Mouse (Mus musculus): ENCODE measurements around the gene Slc6a6. TPM values are rescaled to one million over a fixed set of nuclear protein-coding genes. Genes with fewer than 3 reads are reported as not detected.

The Slc6a6 gene
- polyA plus RNA-seq, 1 experiment from 2014 or later, result 64.0 TPM

DNA sequence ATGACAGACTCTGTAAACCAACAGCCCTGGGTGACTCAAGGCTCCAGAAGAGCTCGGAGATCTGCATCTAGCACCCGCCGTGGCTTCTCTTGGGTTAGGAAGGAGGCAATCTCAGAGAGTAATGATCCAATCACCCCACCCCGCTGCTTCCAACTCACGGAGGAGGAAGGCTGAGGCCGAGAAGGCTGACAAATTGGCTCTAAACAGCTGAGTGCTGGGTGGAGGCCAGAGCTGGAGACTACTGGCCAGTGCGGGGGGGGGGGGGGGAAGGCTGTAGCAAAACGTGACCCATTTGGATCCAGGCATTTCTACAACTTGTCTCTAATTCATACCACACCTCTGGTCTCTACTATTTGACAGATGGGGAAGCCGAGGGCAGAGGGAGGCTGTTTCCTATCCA is 95.4 kb downstream of the Slc6a6 start:
- Histone ChIP-seq H3K9ac (ENCODE audit: low read depth, low read length) (no peak overlapping the region), H3K4me2 (replicated peaks; ENCODE audit: low read depth, low read length) (no peak overlapping the region), H3K36me3 (ENCODE audit: control insufficient read depth, insufficient read depth, low read length) (no peaks in the 10 kb centered on the region), H3K27me3 (ENCODE audit: control insufficient read depth, insufficient read depth, low read length) (no peaks in the 10 kb centered on the region), H3K9me3 (ENCODE audit: control insufficient read depth, low read length) (no peaks in the 10 kb centered on the region), H3K4me3 (ENCODE audit: low read depth, low read length) (no peak overlapping the region), H3K4me1 (replicated peaks; ENCODE audit: control insufficient read depth, insufficient read depth, low read length) (no peaks in the 10 kb centered on the region), H3K27ac (ENCODE audit: low read depth, low read length) (no peak overlapping the region)
- no peak for ATAC-seq (ENCODE audit: low FRiP score)
- no peak for DNase-seq (ENCODE audit: low spot score)
- 79% methylated on average over 9 of the region's 9 CpGs for WGBS

DNA sequence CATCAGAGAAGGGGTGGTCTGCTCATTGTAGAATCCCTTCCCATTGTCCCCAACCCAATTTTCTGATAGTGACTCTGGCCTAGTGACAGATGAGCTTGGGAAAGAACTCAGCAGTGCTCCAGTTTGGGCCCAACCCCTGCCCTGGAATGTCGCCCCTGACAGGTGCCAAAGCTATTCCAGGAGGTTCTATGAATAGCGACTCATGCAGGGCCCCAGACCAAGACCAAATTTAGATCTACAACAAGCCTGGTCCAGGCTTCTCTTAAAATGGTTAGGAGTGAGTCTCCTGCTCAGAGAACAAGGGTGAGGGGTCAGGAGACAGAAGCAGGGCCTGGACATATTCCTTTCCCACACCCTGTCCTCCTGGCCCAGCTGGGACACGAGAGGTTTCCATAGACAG is 101.2 kb downstream of the Slc6a6 start:
- Histone ChIP-seq H3K9me3 (ENCODE audit: control insufficient read depth, low read length) (no peaks in the 10 kb centered on the region), H3K4me2 (replicated peaks; ENCODE audit: low read depth, low read length) (no peak overlapping the region), H3K27ac (ENCODE audit: low read depth, low read length) (no peak overlapping the region), H3K27me3 (ENCODE audit: control insufficient read depth, insufficient read depth, low read length) (no peaks in the 10 kb centered on the region), H3K9ac (ENCODE audit: low read depth, low read length) (no peak overlapping the region), H3K4me1 (replicated peaks; ENCODE audit: control insufficient read depth, insufficient read depth, low read length) (no peaks in the 10 kb centered on the region), H3K36me3 (ENCODE audit: control insufficient read depth, insufficient read depth, low read length) (no peaks in the 10 kb centered on the region), H3K4me3 (ENCODE audit: low read depth, low read length) (no peak overlapping the region)
- DNase-seq (ENCODE audit: low spot score) (no peak), ATAC-seq (ENCODE audit: low FRiP score) (no peak)
- WGBS, result 73% methylated on average over 3 of the region's 3 CpGs

- H3K4me3 ChIP-seq (ENCODE audit: low read depth, low read length), result no peak overlapping the region
- H3K4me2 ChIP-seq (replicated peaks; ENCODE audit: low read depth, low read length), result no peak overlapping the region
- no peak overlapping the region for H3K27ac ChIP-seq (ENCODE audit: low read depth, low read length)
- H3K9ac ChIP-seq (ENCODE audit: low read depth, low read length), result no peak overlapping the region
- H3K27me3 ChIP-seq (ENCODE audit: control insufficient read depth, insufficient read depth, low read length), result no peaks in the 10 kb centered on the region
- ATAC-seq (ENCODE audit: low FRiP score) (no peak), DNase-seq (ENCODE audit: low spot score) (no peak)
- H3K9me3 ChIP-seq (ENCODE audit: control insufficient read depth, low read length), result no peaks in the 10 kb centered on the region
- H3K4me1 ChIP-seq (replicated peaks; ENCODE audit: control insufficient read depth, insufficient read depth, low read length), result no peaks in the 10 kb centered on the region; the same call in 1 of the 2 replicates
- no peaks in the 10 kb centered on the region for H3K36me3 ChIP-seq (ENCODE audit: control insufficient read depth, insufficient read depth, low read length)
- 81% methylated on average over 9 of the region's 9 CpGs for WGBS
These were observed 104.5 kb downstream of the Slc6a6 start for GRCm38 (mm10) chr6:91788311-91788798.

GRCm38 (mm10) chr6:91795640-91796039 is 111.8 kb downstream of the Slc6a6 start:
- Histone ChIP-seq H3K4me2 (replicated peaks; ENCODE audit: low read depth, low read length) (no peak overlapping the region), H3K4me3 (ENCODE audit: low read depth, low read length) (no peak overlapping the region), H3K27ac (ENCODE audit: low read depth, low read length) (no peak overlapping the region), H3K36me3 (ENCODE audit: control insufficient read depth, insufficient read depth, low read length) (no peaks in the 10 kb centered on the region), H3K9me3 (ENCODE audit: control insufficient read depth, low read length) (no peaks in the 10 kb centered on the region), H3K27me3 (ENCODE audit: control insufficient read depth, insufficient read depth, low read length) (no peaks in the 10 kb centered on the region), H3K9ac (ENCODE audit: low read depth, low read length) (no peak overlapping the region), H3K4me1 (replicated peaks; ENCODE audit: control insufficient read depth, insufficient read depth, low read length) (no peaks in the 10 kb centered on the region; the same call in 1 of the 2 replicates)
- ATAC-seq (ENCODE audit: low FRiP score) (no peak), DNase-seq (ENCODE audit: low spot score) (no peak)
- 60% methylated on average over 3 of the region's 3 CpGs for WGBS

DNA sequence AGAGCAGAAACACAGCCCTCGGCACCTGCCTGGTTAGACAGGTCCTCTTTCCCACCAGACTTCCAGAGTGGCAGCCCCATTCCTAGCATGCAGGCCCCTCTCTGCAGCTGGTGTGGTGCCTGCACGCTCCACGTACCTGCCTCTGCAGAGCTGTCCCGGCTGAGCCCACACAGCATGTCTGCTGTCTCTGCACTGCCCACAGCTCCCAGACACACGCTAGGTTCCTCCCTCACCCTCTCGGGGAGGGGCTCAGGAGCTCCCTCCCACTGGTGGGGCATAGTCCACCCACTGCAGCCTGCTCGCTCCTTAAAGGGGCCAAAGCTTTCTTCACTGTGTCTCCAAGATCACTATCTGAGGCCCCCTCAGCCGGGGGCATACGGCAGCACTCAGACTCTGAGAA is 112.2 kb downstream of the Slc6a6 start:
- no peak overlapping the region for H3K9ac ChIP-seq (ENCODE audit: low read depth, low read length)
- ATAC-seq (ENCODE audit: low FRiP score), result no peak
- no peak overlapping the region for H3K4me3 ChIP-seq (ENCODE audit: low read depth, low read length)
- no peaks in the 10 kb centered on the region for H3K9me3 ChIP-seq (ENCODE audit: control insufficient read depth, low read length)
- no peaks in the 10 kb centered on the region for H3K36me3 ChIP-seq (ENCODE audit: control insufficient read depth, insufficient read depth, low read length)
- no peak overlapping the region for H3K27ac ChIP-seq (ENCODE audit: low read depth, low read length)
- WGBS, result 69% methylated on average over 9 of the region's 9 CpGs
- no peak overlapping the region for H3K4me2 ChIP-seq (replicated peaks; ENCODE audit: low read depth, low read length)
- H3K27me3 ChIP-seq (ENCODE audit: control insufficient read depth, insufficient read depth, low read length), result no peaks in the 10 kb centered on the region
- no peak for DNase-seq (ENCODE audit: low spot score)
- no peaks in the 10 kb centered on the region; the same call in 1 of the 2 replicates for H3K4me1 ChIP-seq (replicated peaks; ENCODE audit: control insufficient read depth, insufficient read depth, low read length)

- H3K9me3 ChIP-seq (ENCODE audit: control insufficient read depth, low read length), result no peaks in the 10 kb centered on the region
- no peak overlapping the region for H3K27ac ChIP-seq (ENCODE audit: low read depth, low read length)
- H3K4me2 ChIP-seq (replicated peaks; ENCODE audit: low read depth, low read length), result no peak overlapping the region
- 88% methylated on average over 4 of the region's 4 CpGs for WGBS
- DNase-seq (ENCODE audit: low spot score), result no peak
- no peak overlapping the region for H3K9ac ChIP-seq (ENCODE audit: low read depth, low read length)
- H3K4me3 ChIP-seq (ENCODE audit: low read depth, low read length), result no peak overlapping the region
- no peaks in the 10 kb centered on the region; the same call in 1 of the 2 replicates for H3K4me1 ChIP-seq (replicated peaks; ENCODE audit: control insufficient read depth, insufficient read depth, low read length)
- no peaks in the 10 kb centered on the region for H3K36me3 ChIP-seq (ENCODE audit: control insufficient read depth, insufficient read depth, low read length)
- no peak for ATAC-seq (ENCODE audit: low FRiP score)
- H3K27me3 ChIP-seq (ENCODE audit: control insufficient read depth, insufficient read depth, low read length), result no peaks in the 10 kb centered on the region
These were observed 112.9 kb downstream of the Slc6a6 start for GRCm38 (mm10) chr6:91796736-91797135.

DNA sequence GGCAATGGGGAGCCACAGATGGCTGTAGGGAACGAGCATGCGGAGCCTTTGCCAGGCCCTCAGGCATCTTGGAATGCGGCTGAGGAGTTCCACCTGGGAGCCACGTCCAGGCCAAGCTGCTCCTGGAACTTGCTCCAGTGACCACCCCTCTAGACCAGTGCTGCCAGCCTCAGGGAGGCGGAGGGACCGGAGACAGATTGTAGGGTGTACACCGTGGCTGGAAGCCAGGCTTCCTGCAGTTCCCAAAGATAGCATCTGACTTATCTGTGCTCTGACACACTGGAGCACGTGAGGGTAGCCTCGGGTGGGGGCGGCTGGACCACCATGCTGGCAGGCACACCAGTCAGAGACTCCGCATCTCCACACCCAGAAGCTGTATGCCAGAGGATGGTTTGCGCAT is 114.6 kb downstream of the Slc6a6 start:
- no peaks in the 10 kb centered on the region for H3K27me3 ChIP-seq (ENCODE audit: control insufficient read depth, insufficient read depth, low read length)
- ATAC-seq (ENCODE audit: low FRiP score) (no peak), DNase-seq (ENCODE audit: low spot score) (no peak)
- H3K4me3 ChIP-seq (ENCODE audit: low read depth, low read length), result no peak overlapping the region
- H3K9ac ChIP-seq (ENCODE audit: low read depth, low read length), result no peak overlapping the region
- H3K4me1 ChIP-seq (replicated peaks; ENCODE audit: control insufficient read depth, insufficient read depth, low read length), result no peaks in the 10 kb centered on the region
- H3K36me3 ChIP-seq (ENCODE audit: control insufficient read depth, insufficient read depth, low read length), result no peaks in the 10 kb centered on the region
- H3K27ac ChIP-seq (ENCODE audit: low read depth, low read length), result no peak overlapping the region
- 72% methylated on average over 12 of the region's 12 CpGs for WGBS
- no peak overlapping the region for H3K4me2 ChIP-seq (replicated peaks; ENCODE audit: low read depth, low read length)
- H3K9me3 ChIP-seq (ENCODE audit: control insufficient read depth, low read length), result no peaks in the 10 kb centered on the region

DNA sequence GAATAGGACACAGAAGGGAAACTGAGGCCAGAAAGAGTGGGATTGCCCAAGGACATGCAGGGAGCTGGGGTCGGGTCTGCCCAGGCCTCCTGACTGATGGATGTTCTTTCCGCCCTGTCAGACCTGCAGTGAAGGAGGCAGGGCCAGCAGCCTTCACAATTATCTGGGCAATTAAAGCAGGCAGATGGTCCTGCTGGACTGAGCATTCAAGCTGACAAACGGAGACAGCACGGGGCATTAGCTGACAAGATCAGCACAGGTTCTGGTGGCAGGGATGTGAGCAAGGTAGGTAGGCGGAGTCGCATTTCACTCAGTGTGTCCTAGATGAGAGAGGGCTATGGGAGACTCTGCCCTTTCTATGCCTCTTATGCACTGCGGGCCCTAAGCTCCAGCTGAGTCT is 120.3 kb downstream of the Slc6a6 start:
- DNase-seq (ENCODE audit: low spot score), result no peak
- H3K27me3 ChIP-seq (ENCODE audit: control insufficient read depth, insufficient read depth, low read length), result peaks cover 21% of the 10 kb centered on the region

DNA sequence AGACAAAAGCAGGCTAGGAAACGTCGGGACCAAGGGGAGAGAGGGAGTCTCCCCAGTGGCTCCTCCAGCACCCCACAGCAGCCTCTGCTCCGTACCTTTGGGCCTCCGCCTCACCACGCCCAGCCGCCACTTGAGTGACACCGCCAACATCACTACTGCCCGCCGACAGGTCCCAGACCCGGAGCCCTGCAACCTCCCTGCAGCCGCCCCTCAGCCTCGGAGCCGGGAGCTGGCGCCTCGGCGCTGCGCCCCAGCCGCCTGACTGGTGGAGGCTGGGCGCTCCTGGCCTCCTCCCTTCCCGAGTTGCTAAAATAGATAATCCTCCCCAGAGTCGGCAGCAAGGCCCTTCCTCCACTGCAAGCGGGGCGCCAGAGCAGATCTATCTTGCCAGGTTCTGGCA is 123.3 kb downstream of the Slc6a6 start:
- no peaks in the 10 kb centered on the region for H3K9me3 ChIP-seq (ENCODE audit: control insufficient read depth, low read length)
- H3K27me3 ChIP-seq (ENCODE audit: control insufficient read depth, insufficient read depth, low read length), result peaks cover 21% of the 10 kb centered on the region
- peaks cover 4% of the 10 kb centered on the region; the same call in 1 of the 2 replicates for H3K4me1 ChIP-seq (replicated peaks; ENCODE audit: control insufficient read depth, insufficient read depth, low read length)
- DNase-seq (ENCODE audit: low spot score) (peak; percentile 23), ATAC-seq (ENCODE audit: low FRiP score) (no peak)
- no peaks in the 10 kb centered on the region for H3K36me3 ChIP-seq (ENCODE audit: control insufficient read depth, insufficient read depth, low read length)
- H3K4me2 ChIP-seq (replicated peaks; ENCODE audit: low read depth, low read length), result peak overlapping the region; percentile 25
- H3K27ac ChIP-seq (ENCODE audit: low read depth, low read length), result no peak overlapping the region
- peak overlapping the region; percentile 15; the same call in 1 of the 2 replicates for H3K9ac ChIP-seq (ENCODE audit: low read depth, low read length)
- peak overlapping the region; percentile 9; the same call in 1 of the 2 replicates for H3K4me3 ChIP-seq (ENCODE audit: low read depth, low read length)
- WGBS, result 5% methylated on average over 23 of the region's 23 CpGs

More for the DNA sequence above, 120.3 kb downstream of the Slc6a6 start:
- WGBS, result 51% methylated on average over 7 of the region's 7 CpGs
- H3K9me3 ChIP-seq (ENCODE audit: control insufficient read depth, low read length), result no peaks in the 10 kb centered on the region
- ATAC-seq (ENCODE audit: low FRiP score), result 0 out of 2 replicates have a peak, but pooled peaks have one; percentile 43
- no peaks in the 10 kb centered on the region for H3K36me3 ChIP-seq (ENCODE audit: control insufficient read depth, insufficient read depth, low read length)
- peaks cover 4% of the 10 kb centered on the region; the same call in 1 of the 2 replicates for H3K4me1 ChIP-seq (replicated peaks; ENCODE audit: control insufficient read depth, insufficient read depth, low read length)
- H3K9ac ChIP-seq (ENCODE audit: low read depth, low read length), result no peak overlapping the region
- no peak overlapping the region for H3K4me3 ChIP-seq (ENCODE audit: low read depth, low read length)
- no peak overlapping the region for H3K4me2 ChIP-seq (replicated peaks; ENCODE audit: low read depth, low read length)
- H3K27ac ChIP-seq (ENCODE audit: low read depth, low read length), result peak overlapping the region; percentile 11; the same call in 1 of the 2 replicates
